Mouse (Mus musculus) megakaryocyte, embryonic 14.5 days (primary cell): ENCODE measurements around the gene Vps37b. TPM values are rescaled to one million over a fixed set of nuclear protein-coding genes. Genes with fewer than 3 reads are reported as not detected.

Experiments used
- H3K27me3 ChIP-seq: replicated peaks from 2 replicates; pipeline ENCODE3; 2012; ENCODE audit warnings: inconsistent platforms
- H3K36me3 ChIP-seq: replicated peaks from 2 replicates; pipeline ENCODE3; 2012; ENCODE audit warnings: low read length, inconsistent platforms, mixed read lengths
- H3K4me1 ChIP-seq: 2 replicates; pipeline ENCODE4 v1.6.1; 2012; ENCODE audit warnings: inconsistent platforms
- H3K4me3 ChIP-seq: replicated peaks from 2 replicates; pipeline ENCODE3; 2012; ENCODE audit warnings: moderate library complexity, mild to moderate bottlenecking, inconsistent platforms
- H3K9me3 ChIP-seq: 2 replicates; pipeline ENCODE4 v1.6.1; 2012; ENCODE audit warnings: inconsistent platforms
- FLI1 ChIP-seq: IDR thresholded peaks from 2 replicates; pipeline ENCODE4 v1.6.1; 2012; ENCODE audit warnings: low read length, inconsistent platforms, mixed read lengths
- GATA1 ChIP-seq: IDR thresholded peaks from 3 replicates; pipeline ENCODE4 v1.6.1; 2012; ENCODE audit warnings: mixed read lengths, low read length, inconsistent platforms, borderline replicate concordance
- polyA plus RNA-seq: library from polyadenylated mRNA; stranded (reverse); fragments of >175 nt; gene quantifications from 2 replicates; pipeline ENCODE4 v1.2.3, GENCODE M21; 2012; ENCODE audit warnings: low replicate concordance; ENCODE audit not compliant: insufficient read depth

Vps37b gene
- polyA plus RNA-seq, 1 experiment, result 437 TPM

GRCm38 (mm10) chr5:123960129-123960528 lies 71.9 kb downstream of the Vps37b start:
- Histone ChIP-seq H3K4me3 (no peak overlapping the region), H3K4me1 (peaks cover 3% of the 10 kb centered on the region), H3K9me3 (no peaks in the 10 kb centered on the region; the same call in 1 of the 2 replicates), H3K27me3 (peaks cover 12% of the 10 kb centered on the region), H3K36me3 (no peaks in the 10 kb centered on the region)
- TF ChIP-seq FLI1, result no peak
- no peak for TF ChIP-seq GATA1

DNA sequence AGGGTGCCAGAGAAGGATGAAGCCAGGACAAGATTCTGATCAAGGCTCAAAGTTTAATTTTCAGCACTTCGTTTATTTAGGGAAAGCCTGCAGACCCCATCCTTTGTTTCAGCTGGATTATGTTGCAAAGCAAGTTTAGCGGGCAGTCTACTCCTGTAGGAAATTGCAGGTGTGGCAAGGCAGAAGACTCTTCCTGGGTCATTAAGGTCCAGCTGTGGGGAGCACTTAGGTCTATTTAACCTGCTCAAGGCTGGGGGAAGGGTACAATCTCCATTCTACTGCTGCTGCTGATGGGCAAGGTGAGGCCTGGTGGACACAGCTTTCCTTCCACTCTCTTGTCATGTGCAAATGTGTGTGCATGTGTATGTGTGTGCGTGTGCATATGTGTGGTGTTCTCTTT lies 73.1 kb downstream of the Vps37b start:
- no peak for TF ChIP-seq GATA1
- TF ChIP-seq FLI1, result no peak
- Histone ChIP-seq H3K4me3 (no peak overlapping the region), H3K27me3 (peaks cover 17% of the 10 kb centered on the region), H3K9me3 (no peaks in the 10 kb centered on the region; the same call in 1 of the 2 replicates), H3K36me3 (no peaks in the 10 kb centered on the region), H3K4me1 (no peaks in the 10 kb centered on the region; the same call in 1 of the 2 replicates)

- TF ChIP-seq FLI1 (no peak), GATA1 (no peak)
- Histone ChIP-seq H3K36me3 (no peaks in the 10 kb centered on the region), H3K4me1 (no peaks in the 10 kb centered on the region), H3K9me3 (no peaks in the 10 kb centered on the region), H3K27me3 (peaks cover 15% of the 10 kb centered on the region), H3K4me3 (no peak overlapping the region)
Observed at GRCm38 (mm10) chr5:123957213-123957612, 74.9 kb downstream of the Vps37b start.

Other genes starting within 250 kb of the Vps37b start
- gene Hcar2, start 166.8 kb downstream of the Vps37b start, polyA plus RNA-seq, result not detected in 2 replicates
- gene Hcar1, start 152.2 kb downstream of the Vps37b start, polyA plus RNA-seq, result 0.50 TPM in 1 of 2 replicates, not detected in the other
- gene Denr, start 125.1 kb downstream of the Vps37b start, polyA plus RNA-seq, result 3.0 and 91.3 TPM in 2 replicates
- not detected in 2 replicates for gene Gm43518, start 104.9 kb downstream of the Vps37b start, polyA plus RNA-seq
- 2.1 TPM in 1 of 2 replicates, not detected in the other for gene Ccdc62, start 101.6 kb downstream of the Vps37b start, polyA plus RNA-seq
- 5.4 and 11.0 TPM in 2 replicates for gene Hip1r, start 58.6 kb downstream of the Vps37b start, polyA plus RNA-seq
- 23.8 and 51.5 TPM in 2 replicates for gene Abcb9, start 63.5 kb upstream of the Vps37b start, polyA plus RNA-seq
- 77.8 and 102 TPM in 2 replicates for gene Ogfod2, start 80.0 kb upstream of the Vps37b start, polyA plus RNA-seq
- 141 and 205 TPM in 2 replicates for gene Arl6ip4, start 83.8 kb upstream of the Vps37b start, polyA plus RNA-seq
- gene Pitpnm2, start 217.5 kb upstream of the Vps37b start, polyA plus RNA-seq, result 30.1 and 45.3 TPM in 2 replicates